Mouse (Mus musculus) kidney, adult 2 months (tissue): Measurements from ENCODE around the gene Lrrc4.

ENCODE experiments used
- CTCF ChIP-seq: fragments of 200-500 bp; conservative IDR thresholded peaks from 2 replicates; pipeline ENCODE4 v1.5.1; 2011; ENCODE audit warnings: low read depth, mild to moderate bottlenecking, control low read depth, low read length, moderate library complexity, mixed read lengths; ENCODE audit not compliant: insufficient read depth, insufficient read length
- POLR2A ChIP-seq: fragments of 200-500 bp; IDR thresholded peaks from one replicate; pipeline ENCODE4 v1.6.1; 2011; ENCODE audit warnings: low read depth, low read length, control low read depth

DNA sequence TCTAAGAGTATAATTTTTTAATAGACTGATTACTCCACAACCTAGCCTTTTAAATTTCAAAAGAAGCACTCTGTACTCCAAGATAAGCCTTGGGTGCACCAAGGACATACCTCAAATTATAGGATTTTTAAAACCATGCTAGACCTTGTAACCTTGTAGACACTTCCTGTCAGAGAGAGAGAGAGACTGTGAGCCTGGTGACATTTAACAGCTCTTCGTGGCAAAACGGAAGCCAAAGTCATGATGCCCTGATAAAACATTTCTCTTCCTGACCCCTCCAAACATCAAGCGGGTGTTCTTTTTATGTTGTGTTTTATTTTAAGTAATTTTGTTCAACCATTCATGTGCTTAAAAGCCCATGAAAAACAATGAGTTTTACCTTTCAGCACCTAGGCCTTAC, 39.7 kb downstream of the Lrrc4 start:
- TF ChIP-seq POLR2A (no peak), CTCF (no peak)
